Mouse (Mus musculus) kidney, embryonic 16.5 days (tissue): Measurements from ENCODE around the gene Rassf7. TPM values are rescaled to one million over a fixed set of nuclear protein-coding genes. Genes with fewer than 3 reads are reported as not detected.

ENCODE experiments used
- ATAC-seq: fragments of 200-750 bp; cut with Nextera tagmentation; 2 replicates; pipeline ENCODE4 v1.8.0; 2017; ENCODE audit warnings: moderate TSS enrichment; ENCODE audit not compliant: low FRiP score, low TSS enrichment
- H3K27ac ChIP-seq: fragments of 300-500 bp; sonication (generic); 2 replicates; pipeline ENCODE4 v1.5.1; 2014; ENCODE audit warnings: low read length
- H3K27me3 ChIP-seq: fragments of 300-500 bp; sonication (generic); 2 replicates; pipeline ENCODE4 v1.6.1; 2014; ENCODE audit warnings: low read length, control low read depth, mixed read lengths; ENCODE audit not compliant: insufficient read depth
- H3K36me3 ChIP-seq: fragments of 300-500 bp; sonication (generic); 2 replicates; pipeline ENCODE4 v1.6.1; 2014; ENCODE audit warnings: low read length, control low read depth, mixed read lengths; ENCODE audit not compliant: insufficient read depth
- H3K4me1 ChIP-seq: fragments of 300-500 bp; sonication (generic); 2 replicates; pipeline ENCODE4 v1.6.1; 2014; ENCODE audit warnings: low read length, control low read depth, mixed read lengths; ENCODE audit not compliant: insufficient read depth
- H3K4me2 ChIP-seq: fragments of 300-500 bp; sonication (generic); replicated peaks from 2 replicates; pipeline ENCODE4 v1.6.1; 2014; ENCODE audit warnings: low read depth, low read length
- H3K4me3 ChIP-seq: fragments of 300-500 bp; sonication (generic); 2 replicates; pipeline ENCODE4 v1.5.1; 2014; ENCODE audit warnings: mild to moderate bottlenecking, low read length
- H3K9ac ChIP-seq: fragments of 300-500 bp; sonication (generic); replicated peaks from 2 replicates; pipeline ENCODE4 v1.6.1; 2014; ENCODE audit warnings: low read length
- H3K9me3 ChIP-seq: fragments of 300-500 bp; sonication (generic); 2 replicates; pipeline ENCODE4 v1.6.1; 2016; ENCODE audit warnings: low read length, control low read depth
- WGBS: fragments of 180-500 bp; shearing (Covaris S2); extraction: QIAGEN DNeasy Blood & Tissue Kit; methylation state at CpG from one replicate; pipeline ENCODE4 v1.1.7; 2014; 5-methylcytosine and 5-hydroxymethylcytosine counted together
- microRNA counts: library from miRNA; unstranded; fragments of <30 nt; microRNA quantifications from one replicate; lab custom pipeline; 2016
- microRNA-seq: library from miRNA; unstranded; fragments of <30 nt; microRNA quantifications from one replicate; pipeline ENCODE4, GENCODE M21; 2016
- polyA plus RNA-seq: library from polyadenylated mRNA; unstranded; fragments of >200 nt; fragmentation: Nextera tagmentation; extraction: Ambion mirVana; gene quantifications from 2 replicates; pipeline ENCODE4 v1.2.1, GENCODE M21; 2015

The Rassf7 gene
- polyA plus RNA-seq, 1 experiment from 2014 or later: 78.3 TPM

DNA sequence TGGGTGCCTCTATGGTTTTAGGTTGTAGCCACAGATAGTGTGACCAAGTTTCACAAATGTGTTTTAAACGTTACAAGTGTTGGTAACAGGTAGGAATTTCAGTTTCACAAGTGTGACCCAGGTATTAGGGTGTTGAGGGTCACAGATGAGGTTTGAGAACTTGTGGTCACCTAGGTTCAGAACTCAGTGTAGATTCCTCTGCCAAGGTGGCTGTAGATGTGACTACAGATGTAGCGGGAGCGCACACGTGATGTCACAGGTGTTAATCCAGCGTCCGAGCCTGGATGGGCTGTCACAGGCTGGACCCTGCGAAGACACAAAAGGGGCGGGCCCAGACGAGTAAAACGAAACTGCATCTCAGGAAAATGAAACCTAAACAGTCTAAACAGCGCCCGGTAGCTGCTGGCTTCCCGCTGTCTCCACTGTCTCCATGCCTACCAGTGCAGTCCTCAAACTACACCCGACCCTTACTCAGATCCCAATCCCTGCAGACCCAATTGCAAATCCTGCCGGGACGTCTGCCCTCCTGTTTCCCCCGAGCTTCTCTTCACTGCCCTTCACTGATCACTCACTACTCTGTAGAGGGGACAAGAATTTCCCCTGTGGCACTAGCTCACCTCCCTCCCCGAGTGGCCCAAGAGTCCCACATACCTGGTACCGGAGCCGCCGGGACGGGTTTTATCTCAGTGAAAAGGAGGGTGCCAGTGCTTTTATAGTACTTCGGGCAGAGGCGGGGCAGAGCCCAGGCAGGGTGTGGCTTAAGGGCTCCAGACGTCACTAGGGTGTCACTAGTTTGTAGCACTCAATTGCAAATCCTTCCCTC, 50.3 kb downstream of the Rassf7 start, which contains the start of gene Irf7:
TSS of gene Irf7 (minus strand) at position 743 of the 823 bp plus-strand sequence.
- WGBS: 4% methylated on average over 25 of the region's 25 CpGs
- peak; percentile 67 for ATAC-seq
- H3K27me3 ChIP-seq: no peaks in the 10 kb centered on the region
- H3K9me3 ChIP-seq: no peaks in the 10 kb centered on the region
- no peak within 1 kb of the TSS for H3K27ac ChIP-seq
- peaks cover 34% of the 10 kb centered on the region for H3K36me3 ChIP-seq
- H3K4me2 ChIP-seq: peak within 1 kb of the TSS; percentile 78
- peak within 1 kb of the TSS; percentile 63 for H3K9ac ChIP-seq
- peaks cover 14% of the 10 kb centered on the region for H3K4me1 ChIP-seq
- peak within 1 kb of the TSS; percentile 57 for H3K4me3 ChIP-seq

MicroRNAs encoded within 50 kb of the gene (microRNA counts, 519-probe panel; counts per million panel counts)
- 3,581 counts per million, percentile 82 among the panel's probes with 10 or more counts for microRNA mmu-miR-210 (lab: Ali Mortazavi, UCI)

Small RNA genes lying within 50 kb of the gene (microRNA-seq; reads per million reads assigned to microRNA genes)
- gene Mir210: 343 reads per million, percentile 71 among the genes with 10 or more reads in this experiment

Other genes with a start within 250 kb of the Rassf7 start
- gene Ifitm1, start 248.6 kb upstream of the Rassf7 start, polyA plus RNA-seq: 64.6 and 72.4 TPM in 2 replicates
- gene Ifitm3, start 205.1 kb upstream of the Rassf7 start, polyA plus RNA-seq: 210 and 234 TPM in 2 replicates
- 0.94 and 1.5 TPM in 2 replicates for gene Ifitm6, start 197.9 kb upstream of the Rassf7 start, polyA plus RNA-seq
- gene Gm17387, start 186.7 kb upstream of the Rassf7 start, polyA plus RNA-seq: not detected in 2 replicates
- 13.2 and 13.9 TPM in 2 replicates for gene B4galnt4, start 154.8 kb upstream of the Rassf7 start, polyA plus RNA-seq
- gene Pkp3, start 137.6 kb upstream of the Rassf7 start, polyA plus RNA-seq: 9.2 and 10.5 TPM in 2 replicates
- 37.7 and 45.2 TPM in 2 replicates for gene Sigirr, start 115.3 kb upstream of the Rassf7 start, polyA plus RNA-seq
- gene Ano9, start 98.1 kb upstream of the Rassf7 start, polyA plus RNA-seq: 8.0 and 8.6 TPM in 2 replicates
- 85.5 and 86.7 TPM in 2 replicates for gene Ptdss2, start 93.5 kb upstream of the Rassf7 start, polyA plus RNA-seq
- 141 and 155 TPM in 2 replicates for gene Rnh1, start 43.0 kb upstream of the Rassf7 start, polyA plus RNA-seq
- gene Hras, start 21.9 kb upstream of the Rassf7 start, polyA plus RNA-seq: 40.3 and 78.3 TPM in 2 replicates
- 13.5 and 15.1 TPM in 2 replicates for gene Lrrc56, start 21.7 kb upstream of the Rassf7 start, polyA plus RNA-seq
- 3.9 and 4.4 TPM in 2 replicates for gene Lmntd2, start 1.8 kb upstream of the Rassf7 start, polyA plus RNA-seq
- 81.2 and 93.0 TPM in 2 replicates for gene Phrf1, start 12.9 kb downstream of the Rassf7 start, polyA plus RNA-seq
- gene Irf7, start 50.6 kb downstream of the Rassf7 start, polyA plus RNA-seq: 3.2 and 6.0 TPM in 2 replicates
- gene Cdhr5, start 60.9 kb downstream of the Rassf7 start, polyA plus RNA-seq: 15.4 and 16.3 TPM in 2 replicates
- gene Sct, start 63.3 kb downstream of the Rassf7 start, polyA plus RNA-seq: 45.2 and 47.1 TPM in 2 replicates
- gene Drd4, start 76.1 kb downstream of the Rassf7 start, polyA plus RNA-seq: 1.3 and 1.5 TPM in 2 replicates
- gene Deaf1, start 111.8 kb downstream of the Rassf7 start, polyA plus RNA-seq: 77.4 and 87.5 TPM in 2 replicates
- 49.3 and 59.8 TPM in 2 replicates for gene Tmem80, start 111.9 kb downstream of the Rassf7 start, polyA plus RNA-seq
- gene Eps8l2, start 123.0 kb downstream of the Rassf7 start, polyA plus RNA-seq: 59.4 and 62.9 TPM in 2 replicates
- gene Taldo1, start 176.3 kb downstream of the Rassf7 start, polyA plus RNA-seq: 371 and 374 TPM in 2 replicates
- 63.7 and 65.3 TPM in 2 replicates for gene Gatd1, start 198.3 kb downstream of the Rassf7 start, polyA plus RNA-seq
- 3.0 TPM in 2 replicates for gene Cend1, start 213.6 kb downstream of the Rassf7 start, polyA plus RNA-seq
- gene Slc25a22, start 222.0 kb downstream of the Rassf7 start, polyA plus RNA-seq: 33.2 and 39.9 TPM in 2 replicates
- 11.4 and 12.6 TPM in 2 replicates for gene Pidd1, start 228.2 kb downstream of the Rassf7 start, polyA plus RNA-seq
- 1,055 and 1,146 TPM in 2 replicates for gene Rplp2, start 231.5 kb downstream of the Rassf7 start, polyA plus RNA-seq
- 47.0 and 51.5 TPM in 2 replicates for gene Pnpla2, start 239.3 kb downstream of the Rassf7 start, polyA plus RNA-seq
- 23.7 and 24.1 TPM in 2 replicates for gene Cracr2b, start 245.2 kb downstream of the Rassf7 start, polyA plus RNA-seq